Mouse (Mus musculus) kidney, postnatal 25 days (tissue): ENCODE measurements around the gene Unc80.

Experiments
- DNase-seq, 2 experiments: peaks; one replicate each; pipeline ENCODE4 v3.0.0; 2021; ENCODE audit warnings: mixed read lengths in 2 of 2

Unc80 gene

GRCm38 (mm10) chr1:66730581-66730980, 262.4 kb downstream of the Unc80 start:
- DNase-seq: no peak
